ENCODE assay signal across 8 mouse cellular contexts in genomic region chr11:116671845-116672434, GRCm38 (mm10). TPM values are rescaled to one million over a fixed set of nuclear protein-coding genes. Genes with fewer than 3 reads are reported as not detected.
DNase-seq lines count a peak whose midpoint lies in the region; TF ChIP-seq lines count a peak whose summit lies in the region.

No protein-coding gene starts in this region.

- peaks cover 14% of the 10 kb centered on the region; the same call in 1 of the 2 replicates for H3K27me3 ChIP-seq in hindbrain, embryonic 10.5 days (ENCODE audit: insufficient read depth, poor library complexity, severe bottlenecking)
- peaks cover 29% of the 10 kb centered on the region for H3K27me3 ChIP-seq in megakaryocyte, embryonic 14.5 days (replicated peaks)

- no peaks in the 10 kb centered on the region for H3K9me3 ChIP-seq in hindbrain, embryonic 10.5 days
- H3K9me3 ChIP-seq in megakaryocyte, embryonic 14.5 days: no peaks in the 10 kb centered on the region

- WGBS in hindbrain, embryonic 10.5 days: under 1% methylated on average over 24 of the region's 24 CpGs

- peak; percentile 45 for DNase-seq in kidney, adult 11 months
- no peak for DNase-seq in kidney, adult 8-10 months
- DNase-seq in hindbrain, embryonic 10.5 days (ENCODE audit: low spot score): no peak
- DNase-seq in urinary bladder, postnatal 36 days (ENCODE audit: low spot score in 2 of 2): no peak
- DNase-seq in cerebellum, adult 11-12 months: no peak
- DNase-seq in frontal cortex, postnatal 14 days (ENCODE audit: low spot score in 2 of 2): no peak

- H3K36me3 ChIP-seq in hindbrain, embryonic 10.5 days: peaks cover 42% of the 10 kb centered on the region
- peaks cover 43% of the 10 kb centered on the region for H3K36me3 ChIP-seq in megakaryocyte, embryonic 14.5 days (replicated peaks; ENCODE audit: low read length)

- no peak for TF ChIP-seq CTCF in bone marrow macrophage, adult 2 months (IDR thresholded peaks at IDR 0.05; ENCODE audit: low read depth, low read length)

- TF ChIP-seq POLR2A in bone marrow macrophage, adult 2 months (IDR thresholded peaks at IDR 0.05; ENCODE audit: borderline replicate concordance, low read depth, low read length): no peak

- H3K27ac ChIP-seq in bone marrow macrophage, adult 2 months (ENCODE audit: insufficient read depth, low read depth, low read length): peak overlapping the region; percentile 77
- H3K27ac ChIP-seq in hindbrain, embryonic 10.5 days: peak overlapping the region; percentile 94

- H3K4me1 ChIP-seq in bone marrow macrophage, adult 2 months (ENCODE audit: control insufficient read depth, insufficient read depth, low read length): peaks cover 11% of the 10 kb centered on the region
- peaks cover 53% of the 10 kb centered on the region for H3K4me1 ChIP-seq in hindbrain, embryonic 10.5 days (replicated peaks)
- H3K4me1 ChIP-seq in megakaryocyte, embryonic 14.5 days: peaks cover 83% of the 10 kb centered on the region

- H3K4me3 ChIP-seq in bone marrow macrophage, adult 2 months (ENCODE audit: insufficient read depth, low read length): peak overlapping the region; percentile 99
- peak overlapping the region; percentile 86 for H3K4me3 ChIP-seq in hindbrain, embryonic 10.5 days
- H3K4me3 ChIP-seq in megakaryocyte, embryonic 14.5 days (replicated peaks): peak overlapping the region; percentile 98

RNA-seq across cellular contexts. Expression of gene Cygb, which starts 17.8 kb away (rescaled TPM):
- polyA plus RNA-seq in bone marrow macrophage, adult 2 months (2012; ENCODE audit: insufficient read depth, insufficient read length, missing spikeins): not detected in 2 replicates
- polyA plus RNA-seq in hindbrain, embryonic 10.5 days (2016; fragmentation: Nextera tagmentation; extraction: Ambion mirVana): 3.5 and 3.8 TPM in 2 replicates
- polyA plus RNA-seq in megakaryocyte, embryonic 14.5 days (2012; ENCODE audit: insufficient read depth, low replicate concordance): not detected in 2 replicates

RNA-seq across cellular contexts. Expression of gene Prcd, which starts 18.6 kb away (rescaled TPM):
- polyA plus RNA-seq in bone marrow macrophage, adult 2 months (2012; ENCODE audit: insufficient read depth, insufficient read length, missing spikeins): not detected in 2 replicates
- polyA plus RNA-seq in hindbrain, embryonic 10.5 days (2016; fragmentation: Nextera tagmentation; extraction: Ambion mirVana): 0.47 and 1.2 TPM in 2 replicates
- polyA plus RNA-seq in megakaryocyte, embryonic 14.5 days (2012; ENCODE audit: insufficient read depth, low replicate concordance): not detected in 2 replicates

RNA-seq across cellular contexts. Expression of gene Rhbdf2, which starts 45.1 kb away (rescaled TPM):
- polyA plus RNA-seq in bone marrow macrophage, adult 2 months (2012; ENCODE audit: insufficient read depth, insufficient read length, missing spikeins): 37.5 and 39.0 TPM in 2 replicates
- 3.8 and 6.6 TPM in 2 replicates for polyA plus RNA-seq in hindbrain, embryonic 10.5 days (2016; fragmentation: Nextera tagmentation; extraction: Ambion mirVana)
- polyA plus RNA-seq in megakaryocyte, embryonic 14.5 days (2012; ENCODE audit: insufficient read depth, low replicate concordance): 22.9 and 66.2 TPM in 2 replicates
